ENCODE assay signal across 22 mouse cellular contexts in genomic region chr11:67146409-67147282, GRCm38 (mm10). TPM values are rescaled to one million over a fixed set of nuclear protein-coding genes. Genes with fewer than 3 reads are reported as not detected.
"Had no signal": no experiment of that assay in that cellular context is flagged by ENCODE, and none has a peak within 500 bp of the region (broad histone marks: within the 10 kb centered on the region; RNA-seq: fewer than 3 reads in every experiment).

No protein-coding gene starts in this region.

- DNase-seq: retina, postnatal 1 day; right cerebral cortex, adult 18-20 months; right cerebral cortex, postnatal 14 days; right cerebral cortex, postnatal 25 days; right cerebral cortex, postnatal 4 days; spleen, adult 18-20 months; thymus, adult 18-20 months; thymus, adult 2 months; thymus, postnatal 14 days; thymus, postnatal 25 days; thymus, postnatal 4 days had no signal

- H3K4me1 ChIP-seq: neural tube, embryonic 12.5 days; neural tube, embryonic 13.5 days; neural tube, embryonic 15.5 days; stomach, embryonic 15.5 days had no signal

- H3K27me3 ChIP-seq: neural tube, embryonic 12.5 days; neural tube, embryonic 13.5 days; neural tube, embryonic 15.5 days; stomach, embryonic 15.5 days had no signal

- H3K9me3 ChIP-seq: neural tube, embryonic 12.5 days; neural tube, embryonic 13.5 days; neural tube, embryonic 15.5 days; stomach, embryonic 15.5 days had no signal

- H3K36me3 ChIP-seq: neural tube, embryonic 12.5 days; neural tube, embryonic 13.5 days; neural tube, embryonic 15.5 days; stomach, embryonic 15.5 days had no signal

- H3K4me2 ChIP-seq: neural tube, embryonic 12.5 days; neural tube, embryonic 13.5 days; neural tube, embryonic 15.5 days; stomach, embryonic 15.5 days had no signal

- H3K4me3 ChIP-seq: neural tube, embryonic 12.5 days; neural tube, embryonic 13.5 days; neural tube, embryonic 15.5 days; stomach, embryonic 15.5 days had no signal

- H3K9ac ChIP-seq: neural tube, embryonic 12.5 days; neural tube, embryonic 13.5 days; neural tube, embryonic 15.5 days; stomach, embryonic 15.5 days had no signal

- H3K27ac ChIP-seq: neural tube, embryonic 12.5 days; neural tube, embryonic 13.5 days; neural tube, embryonic 15.5 days; stomach, embryonic 15.5 days; stomach, postnatal 0 days had no signal

RNA-seq across cellular contexts. Expression of gene Myh2, which starts 24.2 kb away (rescaled TPM):
- total RNA-seq: neutrophil, adult 5-6 weeks had no signal
- polyA plus RNA-seq: neural tube, embryonic 13.5 days; small intestine, adult 2 months; spleen, adult 2 months; stomach, embryonic 14.5 days; stomach, embryonic 15.5 days; testis, adult 2 months; thymus, postnatal 0 days had no signal

RNA-seq across cellular contexts. Expression of gene Myh1, which starts 53.2 kb away (rescaled TPM):
- total RNA-seq: neutrophil, adult 5-6 weeks had no signal
- polyA plus RNA-seq: neural tube, embryonic 12.5 days; small intestine, adult 2 months had no signal
